Mouse (Mus musculus) kidney, embryonic 16.5 days (tissue): ENCODE measurements at regions not wholly inside any gene's neighbourhood (a gene's known extent, or its start where the extent isn't known, plus 50 kb on each side); places are given as distances from the start of the nearest gene placed in this dataset.

ENCODE experiments used
- ATAC-seq: fragments of 200-750 bp; cut with Nextera tagmentation; 2 replicates; pipeline ENCODE4 v1.8.0; 2017; ENCODE audit warnings: moderate TSS enrichment; ENCODE audit not compliant: low FRiP score, low TSS enrichment
- H3K27ac ChIP-seq: fragments of 300-500 bp; sonication (generic); 2 replicates; pipeline ENCODE4 v1.5.1; 2014; ENCODE audit warnings: low read length
- H3K27me3 ChIP-seq: fragments of 300-500 bp; sonication (generic); 2 replicates; pipeline ENCODE4 v1.6.1; 2014; ENCODE audit warnings: low read length, control low read depth, mixed read lengths; ENCODE audit not compliant: insufficient read depth
- H3K36me3 ChIP-seq: fragments of 300-500 bp; sonication (generic); 2 replicates; pipeline ENCODE4 v1.6.1; 2014; ENCODE audit warnings: low read length, control low read depth, mixed read lengths; ENCODE audit not compliant: insufficient read depth
- H3K4me1 ChIP-seq: fragments of 300-500 bp; sonication (generic); 2 replicates; pipeline ENCODE4 v1.6.1; 2014; ENCODE audit warnings: low read length, control low read depth, mixed read lengths; ENCODE audit not compliant: insufficient read depth
- H3K4me2 ChIP-seq: fragments of 300-500 bp; sonication (generic); replicated peaks from 2 replicates; pipeline ENCODE4 v1.6.1; 2014; ENCODE audit warnings: low read depth, low read length
- H3K4me3 ChIP-seq: fragments of 300-500 bp; sonication (generic); 2 replicates; pipeline ENCODE4 v1.5.1; 2014; ENCODE audit warnings: mild to moderate bottlenecking, low read length
- H3K9ac ChIP-seq: fragments of 300-500 bp; sonication (generic); replicated peaks from 2 replicates; pipeline ENCODE4 v1.6.1; 2014; ENCODE audit warnings: low read length
- H3K9me3 ChIP-seq: fragments of 300-500 bp; sonication (generic); 2 replicates; pipeline ENCODE4 v1.6.1; 2016; ENCODE audit warnings: low read length, control low read depth
- WGBS: fragments of 180-500 bp; shearing (Covaris S2); extraction: QIAGEN DNeasy Blood & Tissue Kit; methylation state at CpG from one replicate; pipeline ENCODE4 v1.1.7; 2014; 5-methylcytosine and 5-hydroxymethylcytosine counted together

- Histone ChIP-seq H3K4me3 (no peak overlapping the region), H3K9me3 (no peaks in the 10 kb centered on the region), H3K9ac (no peak overlapping the region), H3K4me1 (no peaks in the 10 kb centered on the region), H3K36me3 (no peaks in the 10 kb centered on the region), H3K4me2 (no peak overlapping the region), H3K27ac (no peak overlapping the region), H3K27me3 (no peaks in the 10 kb centered on the region)
- 77% methylated on average over 4 of the region's 4 CpGs for WGBS
- no peak for ATAC-seq
Measured at GRCm38 (mm10) chr17:4113021-4113420, 417.0 kb upstream of the Nox3 start.

- no peak for ATAC-seq
- H3K27me3 ChIP-seq: no peaks in the 10 kb centered on the region
- H3K9ac ChIP-seq: no peak overlapping the region
- no peaks in the 10 kb centered on the region for H3K4me1 ChIP-seq
- 87% methylated on average over 3 of the region's 3 CpGs for WGBS
- no peak overlapping the region for H3K27ac ChIP-seq
- no peaks in the 10 kb centered on the region for H3K9me3 ChIP-seq
- H3K36me3 ChIP-seq: no peaks in the 10 kb centered on the region
- no peak overlapping the region for H3K4me2 ChIP-seq
- no peak overlapping the region for H3K4me3 ChIP-seq
Measured at GRCm38 (mm10) chr17:4116476-4116875, 420.4 kb upstream of the Nox3 start.

DNA sequence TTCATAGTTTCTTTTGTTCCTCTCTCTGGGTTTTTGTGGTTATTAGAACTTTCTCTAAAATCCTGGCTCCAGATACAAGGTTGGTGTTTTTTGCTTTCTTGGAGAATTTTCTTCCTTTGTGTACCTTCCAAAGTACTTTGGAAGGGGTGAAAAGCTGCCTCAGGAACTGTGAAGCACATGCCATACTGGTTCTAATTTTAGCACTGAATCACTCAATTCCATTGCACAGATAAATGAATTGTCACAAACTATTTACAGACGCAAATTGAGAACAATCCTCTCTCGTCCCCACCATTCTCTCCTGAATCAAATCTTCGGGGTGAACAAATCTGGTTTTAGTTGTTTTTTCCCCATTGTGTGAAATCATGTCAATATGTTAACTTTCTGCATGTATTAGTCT is 437.6 kb upstream of the Nox3 start:
- H3K4me1 ChIP-seq: no peaks in the 10 kb centered on the region
- 80% methylated on average over 3 of the region's 3 CpGs for WGBS
- ATAC-seq: no peak

GRCm38 (mm10) chr17:4163502-4163901 is 467.4 kb upstream of the Nox3 start:
- Histone ChIP-seq H3K27me3 (no peaks in the 10 kb centered on the region), H3K9me3 (no peaks in the 10 kb centered on the region), H3K4me3 (no peak overlapping the region), H3K27ac (no peak overlapping the region), H3K9ac (no peak overlapping the region), H3K4me2 (no peak overlapping the region), H3K4me1 (no peaks in the 10 kb centered on the region), H3K36me3 (no peaks in the 10 kb centered on the region)
- WGBS: 83% methylated on average over 2 of the region's 2 CpGs
- ATAC-seq: no peak

More for the DNA sequence above, 437.6 kb upstream of the Nox3 start:
- Histone ChIP-seq H3K36me3 (no peaks in the 10 kb centered on the region), H3K4me2 (no peak overlapping the region), H3K9ac (no peak overlapping the region), H3K9me3 (no peaks in the 10 kb centered on the region), H3K27ac (no peak overlapping the region), H3K27me3 (no peaks in the 10 kb centered on the region), H3K4me3 (no peak overlapping the region)

DNA sequence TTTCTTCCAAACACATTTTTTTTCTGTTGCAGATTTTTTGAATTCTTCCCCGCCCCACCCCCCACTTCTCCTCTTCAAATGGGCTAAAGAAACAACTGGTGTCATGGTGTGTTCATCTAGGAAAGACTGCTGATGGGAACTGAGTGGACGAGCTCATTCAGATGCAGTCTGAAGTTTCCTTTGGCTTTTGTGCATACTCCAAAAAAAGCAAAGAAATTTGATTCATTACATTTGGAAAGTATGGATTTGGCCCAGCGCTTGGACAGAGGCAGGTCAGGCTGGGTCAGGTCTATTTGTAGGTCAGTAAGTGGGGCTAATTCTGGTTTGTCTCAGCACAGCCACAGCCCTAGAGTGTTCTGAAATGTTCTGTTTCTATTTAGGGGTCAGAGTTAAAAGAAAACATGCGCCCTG is 477.9 kb upstream of the Nox3 start:
- no peak overlapping the region for H3K4me2 ChIP-seq
- no peaks in the 10 kb centered on the region for H3K9me3 ChIP-seq
- H3K4me1 ChIP-seq: peaks cover 16% of the 10 kb centered on the region
- H3K27ac ChIP-seq: peak overlapping the region; percentile 71
- H3K27me3 ChIP-seq: no peaks in the 10 kb centered on the region
- peak; percentile 90 for ATAC-seq
- 54% methylated on average over 4 of the region's 4 CpGs for WGBS
- H3K4me3 ChIP-seq: no peak overlapping the region
- no peaks in the 10 kb centered on the region for H3K36me3 ChIP-seq
- no peak overlapping the region for H3K9ac ChIP-seq

- H3K27ac ChIP-seq: peak overlapping the region; percentile 60; the same call in 1 of the 2 replicates
Measured at GRCm38 (mm10) chr17:4175006-4175405, 478.9 kb upstream of the Nox3 start.

DNA sequence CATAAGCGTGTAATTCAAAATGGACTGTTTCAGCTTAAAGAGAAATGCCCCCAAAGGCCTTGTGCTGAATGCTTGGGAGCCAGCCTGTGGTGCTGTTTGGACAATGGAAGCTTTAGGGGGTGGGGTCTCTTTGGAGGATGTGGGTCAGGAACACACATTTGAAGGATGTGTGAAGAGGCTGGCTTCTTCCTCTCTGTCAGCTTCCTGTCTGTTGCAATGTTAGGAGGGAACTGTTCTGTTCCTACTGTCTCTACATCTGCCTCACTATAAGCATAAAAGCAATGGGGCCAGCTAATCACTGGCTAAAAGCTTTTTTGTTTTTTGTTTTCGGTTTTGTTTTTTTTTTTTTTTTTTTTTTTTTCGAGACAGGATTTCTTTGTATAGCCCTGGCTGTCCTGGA is 480.5 kb upstream of the Nox3 start:
- Histone ChIP-seq H3K9ac (no peak overlapping the region), H3K4me1 (peaks cover 16% of the 10 kb centered on the region), H3K27me3 (no peaks in the 10 kb centered on the region), H3K4me2 (no peak overlapping the region), H3K36me3 (no peaks in the 10 kb centered on the region), H3K9me3 (no peaks in the 10 kb centered on the region; the same call in 1 of the 2 replicates), H3K27ac (no peak overlapping the region; the same call in 1 of the 2 replicates), H3K4me3 (no peak overlapping the region)
- 89% methylated on average over 2 of the region's 3 CpGs for WGBS
- ATAC-seq: no peak

More at GRCm38 (mm10) chr17:4175006-4175405, 478.9 kb upstream of the Nox3 start:
- H3K4me1 ChIP-seq: peaks cover 16% of the 10 kb centered on the region
- WGBS: 75% methylated on average over 9 of the region's 9 CpGs
- no peaks in the 10 kb centered on the region; the same call in 1 of the 2 replicates for H3K9me3 ChIP-seq
- no peaks in the 10 kb centered on the region for H3K36me3 ChIP-seq
- H3K27me3 ChIP-seq: no peaks in the 10 kb centered on the region
- H3K4me2 ChIP-seq: no peak overlapping the region
- no peak overlapping the region for H3K9ac ChIP-seq
- no peak overlapping the region for H3K4me3 ChIP-seq
- ATAC-seq: no peak

GRCm38 (mm10) chr17:4177485-4178150 is 481.6 kb upstream of the Nox3 start:
- H3K4me3 ChIP-seq: no peak overlapping the region
- H3K9me3 ChIP-seq: no peaks in the 10 kb centered on the region; the same call in 1 of the 2 replicates
- H3K36me3 ChIP-seq: no peaks in the 10 kb centered on the region
- H3K9ac ChIP-seq: no peak overlapping the region
- ATAC-seq: peak; percentile 73
- H3K4me2 ChIP-seq: no peak overlapping the region
- WGBS: 22% methylated on average over 9 of the region's 9 CpGs
- peaks cover 16% of the 10 kb centered on the region for H3K4me1 ChIP-seq
- no peaks in the 10 kb centered on the region for H3K27me3 ChIP-seq
- H3K27ac ChIP-seq: peak overlapping the region; percentile 80

DNA sequence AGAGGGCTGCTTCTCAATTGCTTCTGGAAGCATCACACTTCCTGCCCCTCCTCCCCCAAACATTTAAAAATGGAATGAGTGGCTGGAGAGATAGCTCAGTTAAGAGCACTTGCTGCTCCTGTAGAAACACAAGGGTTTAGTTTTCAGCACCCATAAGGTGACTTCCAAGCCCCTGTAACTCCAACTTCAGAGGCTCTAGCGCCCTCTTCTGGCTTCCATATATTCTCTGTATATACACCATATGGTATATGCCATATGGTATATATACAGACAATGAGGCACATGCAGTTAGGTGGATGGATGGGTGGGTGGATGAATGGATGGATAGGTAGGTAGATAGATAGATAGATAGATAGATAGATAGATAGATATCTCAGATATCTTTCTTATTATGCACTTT is 483.2 kb upstream of the Nox3 start:
- no peak overlapping the region for H3K27ac ChIP-seq
- H3K36me3 ChIP-seq: no peaks in the 10 kb centered on the region
- H3K4me3 ChIP-seq: no peak overlapping the region
- H3K27me3 ChIP-seq: no peaks in the 10 kb centered on the region
- H3K9ac ChIP-seq: no peak overlapping the region
- peaks cover 16% of the 10 kb centered on the region for H3K4me1 ChIP-seq
- WGBS: 54% methylated on average over 1 of the region's 1 CpGs
- H3K4me2 ChIP-seq: no peak overlapping the region
- ATAC-seq: no peak
- no peaks in the 10 kb centered on the region; the same call in 1 of the 2 replicates for H3K9me3 ChIP-seq

DNA sequence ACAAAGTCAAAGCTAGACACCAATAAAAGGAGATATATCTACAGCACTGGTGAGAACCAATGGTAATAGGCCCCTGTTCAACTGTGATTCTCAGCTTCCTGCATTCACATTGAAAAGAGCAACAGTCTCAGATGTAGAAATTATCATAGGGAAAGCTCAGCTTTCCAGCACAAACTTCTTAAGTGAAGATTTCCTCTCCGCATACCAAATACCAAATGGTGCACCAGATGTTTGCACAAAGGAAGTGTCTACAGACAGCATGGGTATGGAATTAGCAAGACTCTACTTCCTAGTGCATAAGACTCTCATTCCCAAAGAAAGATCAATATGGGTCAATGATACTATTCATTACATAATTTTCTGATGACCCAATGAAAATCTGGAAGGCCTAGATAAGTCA is 486.0 kb upstream of the Nox3 start:
- 90% methylated on average over 1 of the region's 1 CpGs for WGBS
- H3K4me3 ChIP-seq: no peak overlapping the region
- ATAC-seq: no peak

More for the DNA sequence above, 486.0 kb upstream of the Nox3 start:
- no peaks in the 10 kb centered on the region for H3K27me3 ChIP-seq
- H3K4me2 ChIP-seq: no peak overlapping the region
- H3K9ac ChIP-seq: no peak overlapping the region
- no peaks in the 10 kb centered on the region; the same call in 1 of the 2 replicates for H3K9me3 ChIP-seq
- H3K36me3 ChIP-seq: no peaks in the 10 kb centered on the region
- H3K4me1 ChIP-seq: peaks cover 4% of the 10 kb centered on the region
- no peak overlapping the region for H3K27ac ChIP-seq
